Mouse (Mus musculus): Measurements from ENCODE around the gene Gm7247. TPM values are rescaled to one million over a fixed set of nuclear protein-coding genes. Genes with fewer than 3 reads are reported as not detected.

Gene Gm7247
- polyA plus RNA-seq (2014; fragmentation: Illumina TruSeq; extraction: RNeasy Lipid Tissue Mini Kit (QIAGEN cat#74804); ENCODE audit: low read depth, low replicate concordance), result not detected

GRCm38 (mm10) chr14:51361456-51361855 lies at the start of gene Gm7247:
Gm7247 (plus strand) TSS chr14:51361756.

GRCm38 (mm10) chr14:51410520-51410919 lies 49.0 kb downstream of the Gm7247 start, which contains the start of gene Vmn2r88:
Vmn2r88 (plus strand) TSS chr14:51410820.

GRCm38 (mm10) chr14:51451557-51451956 lies 90.0 kb downstream of the Gm7247 start, which contains the start of gene Vmn2r89:
Vmn2r89 (plus strand) TSS chr14:51451857.

GRCm38 (mm10) chr14:51552490-51552889 lies 190.9 kb downstream of the Gm7247 start, which contains the start of gene Gm5622:
Gm5622 (plus strand) TSS chr14:51552790.

GRCm38 (mm10) chr14:51573963-51574362 lies 212.4 kb downstream of the Gm7247 start, which contains the start of gene Gm17175:
Gm17175 (minus strand) TSS chr14:51574063.

GRCm38 (mm10) chr14:51592039-51592438 lies 230.5 kb downstream of the Gm7247 start, which contains the start of gene Gm17174:
Gm17174 (minus strand) TSS chr14:51592139.

GRCm38 (mm10) chr14:51611210-51611609 lies 249.7 kb downstream of the Gm7247 start, which contains the start of gene Gm17078:
Gm17078 (minus strand) TSS chr14:51611310.

Other genes starting within 250 kb of the Gm7247 start
- not detected for gene Eddm3b, start 247.3 kb upstream of the Gm7247 start, polyA plus RNA-seq (2014; fragmentation: Illumina TruSeq; extraction: RNeasy Lipid Tissue Mini Kit (QIAGEN cat#74804); ENCODE audit: low read depth, low replicate concordance)
- gene Rnase6, start 237.8 kb upstream of the Gm7247 start, polyA plus RNA-seq (2014; fragmentation: Illumina TruSeq; extraction: RNeasy Lipid Tissue Mini Kit (QIAGEN cat#74804); ENCODE audit: low read depth, low replicate concordance), result 2.6 TPM
- 1.1 TPM for gene Rnase1, start 215.0 kb upstream of the Gm7247 start, polyA plus RNA-seq (2014; fragmentation: Illumina TruSeq; extraction: RNeasy Lipid Tissue Mini Kit (QIAGEN cat#74804); ENCODE audit: low read depth, low replicate concordance)
- not detected for gene Rnase2b, start 199.5 kb upstream of the Gm7247 start, polyA plus RNA-seq (2014; fragmentation: Illumina TruSeq; extraction: RNeasy Lipid Tissue Mini Kit (QIAGEN cat#74804); ENCODE audit: low read depth, low replicate concordance)
- gene Ang2, start 162.6 kb upstream of the Gm7247 start, polyA plus RNA-seq (2014; fragmentation: Illumina TruSeq; extraction: RNeasy Lipid Tissue Mini Kit (QIAGEN cat#74804); ENCODE audit: low read depth, low replicate concordance), result not detected
- not detected for gene Ear14, start 158.4 kb upstream of the Gm7247 start, polyA plus RNA-seq (2014; fragmentation: Illumina TruSeq; extraction: RNeasy Lipid Tissue Mini Kit (QIAGEN cat#74804); ENCODE audit: low read depth, low replicate concordance)
- not detected for gene Rnase2a, start 105.6 kb upstream of the Gm7247 start, polyA plus RNA-seq (2014; fragmentation: Illumina TruSeq; extraction: RNeasy Lipid Tissue Mini Kit (QIAGEN cat#74804); ENCODE audit: low read depth, low replicate concordance)
- not detected for gene Vmn2r88, start 49.1 kb downstream of the Gm7247 start, polyA plus RNA-seq (2014; fragmentation: Illumina TruSeq; extraction: RNeasy Lipid Tissue Mini Kit (QIAGEN cat#74804); ENCODE audit: low read depth, low replicate concordance)
- gene Vmn2r89, start 90.1 kb downstream of the Gm7247 start, polyA plus RNA-seq (2014; fragmentation: Illumina TruSeq; extraction: RNeasy Lipid Tissue Mini Kit (QIAGEN cat#74804); ENCODE audit: low read depth, low replicate concordance), result not detected
- gene Gm5622, start 191.0 kb downstream of the Gm7247 start, polyA plus RNA-seq (2014; fragmentation: Illumina TruSeq; extraction: RNeasy Lipid Tissue Mini Kit (QIAGEN cat#74804); ENCODE audit: low read depth, low replicate concordance), result not detected
- not detected for gene Gm17175, start 212.3 kb downstream of the Gm7247 start, polyA plus RNA-seq (2014; fragmentation: Illumina TruSeq; extraction: RNeasy Lipid Tissue Mini Kit (QIAGEN cat#74804); ENCODE audit: low read depth, low replicate concordance)
- gene Gm17174, start 230.4 kb downstream of the Gm7247 start, polyA plus RNA-seq (2014; fragmentation: Illumina TruSeq; extraction: RNeasy Lipid Tissue Mini Kit (QIAGEN cat#74804); ENCODE audit: low read depth, low replicate concordance), result not detected
- not detected for gene Gm17078, start 249.6 kb downstream of the Gm7247 start, polyA plus RNA-seq (2014; fragmentation: Illumina TruSeq; extraction: RNeasy Lipid Tissue Mini Kit (QIAGEN cat#74804); ENCODE audit: low read depth, low replicate concordance)

All from adrenal gland, adult 10 weeks (tissue).